Mouse (Mus musculus): Measurements from ENCODE around the gene Nadk2. TPM values are rescaled to one million over a fixed set of nuclear protein-coding genes. Genes with fewer than 3 reads are reported as not detected.

Gene Nadk2
- 26.5 and 26.7 TPM in 2 replicates for polyA plus RNA-seq (2015; fragmentation: Nextera tagmentation; extraction: Ambion mirVana)

DNA sequence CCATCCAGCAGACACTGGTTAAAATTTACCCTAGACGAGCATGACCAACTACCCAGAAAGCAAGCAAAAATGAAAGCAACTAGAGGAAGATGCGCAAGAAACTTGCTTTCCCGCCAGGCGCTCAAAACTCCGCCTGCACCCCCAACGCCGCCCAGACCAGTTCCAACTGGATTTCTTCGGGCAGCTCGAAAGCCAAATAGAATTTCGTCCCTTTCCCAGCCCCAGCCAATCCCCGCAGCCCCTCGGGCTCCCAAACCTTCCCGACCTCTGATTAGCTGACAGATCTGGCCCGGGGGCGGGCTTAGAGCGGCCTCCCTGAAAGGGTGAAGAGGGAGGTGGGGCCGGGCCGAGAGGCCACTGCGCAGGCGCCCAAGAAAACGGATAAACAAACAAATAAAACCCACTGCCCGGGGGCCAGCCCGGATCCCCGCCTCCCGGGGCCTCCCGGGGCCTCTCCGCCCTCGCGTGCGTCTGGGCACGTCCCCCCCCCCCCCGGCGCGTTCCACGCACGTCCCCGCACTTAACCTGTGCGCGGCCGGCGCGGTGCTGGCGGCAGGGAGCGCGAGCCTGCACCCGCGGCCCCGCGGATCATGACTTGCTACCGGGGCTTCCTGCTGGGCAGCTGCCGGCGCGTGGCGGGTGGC, at the start of gene Nadk2:
Gene Nadk2, plus strand, starts transcription at position 349 of the 644 bp plus-strand sequence.
- Histone ChIP-seq H3K9me3 (no peaks in the 10 kb centered on the region), H3K27ac (replicated peaks) (peak within 1 kb of the TSS; percentile 90), H3K4me3 (peak within 1 kb of the TSS; percentile 84), H3K9ac (peak within 1 kb of the TSS; percentile 80), H3K4me2 (peak within 1 kb of the TSS; percentile 63), H3K36me3 (no peaks in the 10 kb centered on the region), H3K27me3 (no peaks in the 10 kb centered on the region), H3K4me1 (replicated peaks) (peaks cover 35% of the 10 kb centered on the region)
- peak; percentile 99 for ATAC-seq (ENCODE audit: low FRiP score, low read depth)
- under 1% methylated on average over 36 of the region's 54 CpGs for WGBS

DNA sequence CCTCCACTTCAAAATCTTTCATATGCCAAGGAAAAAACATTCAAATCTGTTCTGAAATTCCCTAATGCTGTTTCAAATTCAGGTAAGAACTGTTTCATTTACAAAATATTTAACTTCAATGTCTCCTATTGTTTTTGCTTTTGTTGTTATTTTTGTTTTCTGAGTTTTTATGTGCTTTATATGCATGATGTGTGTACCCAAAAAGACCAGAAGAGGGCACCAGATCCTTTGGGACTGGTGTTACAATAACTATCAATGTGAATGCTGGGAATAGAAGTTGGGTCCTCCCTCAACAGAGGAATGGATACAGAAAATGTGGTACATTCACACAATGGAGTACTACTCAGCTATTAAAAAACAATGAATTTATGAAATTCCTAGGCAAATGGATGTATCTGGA, 15.4 kb upstream of the Nadk2 start:
- no peak for ATAC-seq (ENCODE audit: low FRiP score, low read depth)
- no peaks in the 10 kb centered on the region for H3K4me1 ChIP-seq (replicated peaks)
- H3K27me3 ChIP-seq = no peaks in the 10 kb centered on the region

DNA sequence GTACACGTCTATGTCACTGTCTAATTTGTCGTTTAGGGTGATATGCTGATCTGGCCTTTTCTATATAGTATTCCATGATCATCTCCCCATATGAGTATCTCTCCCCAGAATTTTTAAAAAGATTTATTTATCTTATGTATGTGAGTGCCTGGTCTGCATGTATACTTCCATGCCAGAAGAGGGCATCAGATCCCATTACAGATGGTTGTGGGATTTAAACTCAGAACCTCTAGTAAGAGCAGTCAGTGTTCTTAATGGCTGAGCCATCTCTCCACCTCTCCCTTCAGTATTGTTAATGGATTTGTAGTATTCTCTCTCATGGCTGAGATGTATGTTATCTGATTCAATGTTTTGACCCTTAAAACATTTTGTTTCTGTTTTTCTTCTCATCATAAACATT, 11.2 kb upstream of the Nadk2 start:
- no peak overlapping the region for H3K4me2 ChIP-seq
- no peaks in the 10 kb centered on the region for H3K9me3 ChIP-seq
- H3K4me1 ChIP-seq (replicated peaks) = no peaks in the 10 kb centered on the region
- no peak for ATAC-seq (ENCODE audit: low FRiP score, low read depth)
- H3K4me3 ChIP-seq = no peak overlapping the region
- no peaks in the 10 kb centered on the region for H3K36me3 ChIP-seq
- no peaks in the 10 kb centered on the region for H3K27me3 ChIP-seq
- H3K9ac ChIP-seq = no peak overlapping the region
- 90% methylated on average over 2 of the region's 2 CpGs for WGBS
- H3K27ac ChIP-seq (replicated peaks) = no peak overlapping the region

More for the DNA sequence above, 15.4 kb upstream of the Nadk2 start:
- Histone ChIP-seq H3K9ac (no peak overlapping the region), H3K36me3 (no peaks in the 10 kb centered on the region), H3K9me3 (no peaks in the 10 kb centered on the region), H3K4me3 (no peak overlapping the region), H3K27ac (replicated peaks) (no peak overlapping the region), H3K4me2 (no peak overlapping the region)

DNA sequence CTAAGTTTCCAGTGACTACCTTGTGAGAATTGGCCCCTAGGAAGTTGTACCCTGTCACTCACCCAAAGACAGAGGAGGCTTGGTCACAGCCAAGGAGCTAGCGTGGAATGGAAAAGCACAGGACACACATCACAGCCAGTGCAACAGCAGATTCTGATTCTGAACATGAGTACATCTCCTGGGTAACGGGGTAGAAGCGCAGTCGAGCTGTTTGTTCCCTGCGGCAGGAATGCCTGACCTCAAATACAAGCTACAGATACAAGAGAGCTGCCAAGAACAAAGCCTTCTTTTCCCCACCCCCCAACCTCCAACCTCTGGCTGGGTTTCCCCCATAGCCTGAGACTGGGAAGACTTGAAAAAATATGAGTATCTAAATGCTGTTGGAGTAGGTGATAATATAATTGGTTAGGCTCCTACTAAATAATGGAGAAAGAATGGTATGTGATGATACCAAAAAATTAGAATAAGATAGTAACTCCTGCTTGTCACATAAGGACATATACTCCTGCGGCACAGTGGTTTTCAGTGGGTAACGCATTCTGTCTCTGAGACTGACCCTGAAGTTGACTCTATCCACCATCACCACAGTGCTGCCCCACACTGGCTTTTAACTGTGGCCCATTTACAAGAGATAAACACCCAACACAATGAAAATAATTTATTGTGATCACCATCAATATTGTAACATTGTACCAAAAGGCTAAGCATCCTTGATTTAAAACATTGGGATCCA, 9.7 kb upstream of the Nadk2 start:
- no peaks in the 10 kb centered on the region for H3K4me1 ChIP-seq (replicated peaks)
- no peak overlapping the region for H3K4me3 ChIP-seq
- H3K27me3 ChIP-seq = no peaks in the 10 kb centered on the region
- ATAC-seq (ENCODE audit: low FRiP score, low read depth) = peak; percentile 83; the same call in 1 of the 2 replicates
- H3K36me3 ChIP-seq = no peaks in the 10 kb centered on the region
- H3K9me3 ChIP-seq = no peaks in the 10 kb centered on the region
- H3K4me2 ChIP-seq = no peak overlapping the region
- H3K27ac ChIP-seq (replicated peaks) = no peak overlapping the region
- WGBS = 34% methylated on average over 7 of the region's 7 CpGs
- no peak overlapping the region for H3K9ac ChIP-seq

DNA sequence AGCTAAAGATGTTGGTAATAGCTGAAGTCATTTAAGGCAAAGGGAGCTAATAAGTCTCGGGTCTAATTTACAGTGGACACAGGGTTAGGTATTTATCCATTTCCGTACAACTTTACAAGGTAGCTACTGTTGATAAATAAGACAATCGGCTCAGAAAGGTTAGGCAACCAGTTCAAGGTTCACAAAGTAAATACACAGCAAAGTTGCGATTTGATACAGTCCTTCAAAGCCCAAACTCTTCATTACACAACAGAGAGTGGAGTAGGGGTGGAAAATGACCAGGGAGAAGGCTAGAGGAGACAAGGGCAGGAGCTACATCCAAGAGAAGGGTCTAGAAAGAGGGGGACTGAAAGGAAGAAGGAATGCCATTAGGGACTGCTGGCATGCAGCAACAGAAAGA, 2.2 kb upstream of the Nadk2 start:
- ATAC-seq (ENCODE audit: low FRiP score, low read depth) = no peak
- H3K9ac ChIP-seq = no peak overlapping the region
- no peak overlapping the region for H3K4me3 ChIP-seq
- no peak overlapping the region for H3K4me2 ChIP-seq
- H3K36me3 ChIP-seq = no peaks in the 10 kb centered on the region
- no peak overlapping the region for H3K27ac ChIP-seq (replicated peaks)
- H3K27me3 ChIP-seq = no peaks in the 10 kb centered on the region
- peaks cover 24% of the 10 kb centered on the region for H3K4me1 ChIP-seq (replicated peaks)
- no peaks in the 10 kb centered on the region for H3K9me3 ChIP-seq
- WGBS = 96% methylated on average over 4 of the region's 4 CpGs

DNA sequence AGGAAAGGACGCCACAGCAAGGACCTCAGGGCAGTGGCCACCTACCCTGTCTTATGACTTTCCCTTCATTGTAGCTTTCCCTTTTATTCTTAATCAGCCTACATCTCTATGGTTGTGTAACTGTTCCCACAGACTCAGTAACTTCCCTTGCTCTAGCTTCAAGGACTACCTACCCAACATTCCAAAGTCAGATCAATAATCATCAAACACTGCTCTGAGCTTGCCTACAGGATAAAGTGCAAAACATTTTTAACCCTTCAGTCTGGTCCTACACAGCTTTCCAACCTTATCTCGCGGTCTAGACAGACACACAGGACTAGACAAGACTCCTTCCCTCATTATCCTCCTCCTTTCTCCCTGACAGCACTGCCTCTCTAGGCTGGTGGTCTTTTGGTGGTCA, 707 bp upstream of the Nadk2 start:
- 1% methylated on average over 3 of the region's 3 CpGs for WGBS
- H3K4me2 ChIP-seq = peak overlapping the region; percentile 63
- ATAC-seq (ENCODE audit: low FRiP score, low read depth) = no peak; the same call in 1 of the 2 replicates
- no peaks in the 10 kb centered on the region for H3K36me3 ChIP-seq
- H3K27ac ChIP-seq (replicated peaks) = peak overlapping the region; percentile 90
- H3K9me3 ChIP-seq = no peaks in the 10 kb centered on the region
- H3K4me1 ChIP-seq (replicated peaks) = peaks cover 33% of the 10 kb centered on the region
- H3K9ac ChIP-seq = peak overlapping the region; percentile 80
- H3K27me3 ChIP-seq = no peaks in the 10 kb centered on the region
- peak overlapping the region; percentile 84 for H3K4me3 ChIP-seq

DNA sequence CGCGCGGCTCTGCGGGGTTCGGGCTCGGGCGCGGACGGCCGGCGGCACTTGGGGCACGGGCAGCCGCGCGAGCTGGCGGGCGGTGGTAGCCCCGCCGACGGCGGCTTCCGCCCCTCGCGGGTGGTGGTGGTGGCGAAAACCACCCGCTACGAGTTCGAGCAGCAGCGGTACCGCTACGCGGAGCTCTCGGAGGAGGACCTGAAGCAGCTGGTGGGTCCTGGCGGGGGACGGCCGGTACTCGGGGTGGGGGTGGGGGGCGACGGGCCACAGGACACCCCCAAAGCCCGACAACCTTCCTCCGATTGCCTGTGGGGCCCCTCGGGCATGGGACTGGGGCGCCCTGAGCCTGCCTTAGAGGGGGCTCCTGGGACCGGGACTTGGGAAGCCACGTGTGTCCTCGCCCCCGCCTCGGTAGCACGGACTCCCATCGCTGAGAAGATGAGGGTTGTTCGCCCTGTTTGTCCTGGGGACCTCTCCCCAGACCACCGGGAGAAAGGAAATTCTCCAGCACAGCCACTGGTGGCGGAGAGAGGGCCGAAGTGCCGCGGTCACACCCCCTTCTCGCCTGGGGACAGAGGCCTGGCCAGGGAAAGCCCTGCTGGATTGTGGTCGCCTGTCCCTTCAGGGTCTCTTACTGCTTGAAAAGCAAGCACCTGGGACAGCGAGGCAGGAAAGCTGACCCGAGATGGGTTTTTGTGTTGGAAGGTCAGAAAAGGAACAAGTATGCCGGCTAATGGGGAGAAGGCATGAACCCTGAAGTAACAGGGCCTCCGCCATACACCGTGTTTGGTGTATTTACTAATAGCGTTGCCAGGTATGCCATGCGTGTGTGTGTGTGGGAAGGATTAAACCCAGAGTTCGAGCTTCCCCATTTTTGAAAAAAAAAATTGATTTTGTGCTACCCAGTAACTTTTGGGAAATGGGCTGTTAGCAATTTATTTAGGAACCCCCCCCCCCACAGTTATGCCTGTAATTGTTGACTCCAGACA, 790 bp downstream of the Nadk2 start:
- H3K27ac ChIP-seq (replicated peaks) = peak overlapping the region; percentile 90
- H3K4me3 ChIP-seq = peak overlapping the region; percentile 84
- no peaks in the 10 kb centered on the region for H3K9me3 ChIP-seq
- no peaks in the 10 kb centered on the region for H3K36me3 ChIP-seq
- H3K4me1 ChIP-seq (replicated peaks) = peaks cover 39% of the 10 kb centered on the region
- H3K27me3 ChIP-seq = no peaks in the 10 kb centered on the region
- peak overlapping the region; percentile 80 for H3K9ac ChIP-seq
- WGBS = under 1% methylated on average over 52 of the region's 66 CpGs
- peak overlapping the region; percentile 63 for H3K4me2 ChIP-seq
- peak; percentile 63 for ATAC-seq (ENCODE audit: low FRiP score, low read depth)

DNA sequence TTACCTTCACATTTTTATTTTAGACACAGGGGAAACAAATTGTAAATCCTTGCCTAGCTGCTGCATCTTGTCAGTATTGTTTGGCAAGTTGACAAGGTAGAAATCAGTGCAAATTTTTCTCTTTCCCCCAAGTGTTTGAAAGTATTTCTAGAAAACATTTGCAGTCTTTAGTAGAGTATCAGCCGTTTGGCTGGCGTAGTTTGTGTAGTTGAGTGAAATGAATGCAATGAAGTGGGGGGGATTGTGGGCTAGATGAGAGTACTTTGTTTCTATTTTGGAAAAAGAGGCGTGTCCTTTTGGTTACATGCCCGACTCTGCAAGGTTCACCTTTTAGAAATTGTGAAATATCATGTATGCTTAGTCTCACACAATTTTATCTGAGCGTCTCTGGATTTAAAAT, 1.6 kb downstream of the Nadk2 start:
- WGBS = 32% methylated on average over 5 of the region's 5 CpGs
- no peaks in the 10 kb centered on the region for H3K36me3 ChIP-seq
- peak overlapping the region; percentile 63 for H3K4me2 ChIP-seq
- peaks cover 39% of the 10 kb centered on the region for H3K4me1 ChIP-seq (replicated peaks)
- H3K27ac ChIP-seq (replicated peaks) = no peak overlapping the region
- H3K27me3 ChIP-seq = no peaks in the 10 kb centered on the region
- no peaks in the 10 kb centered on the region for H3K9me3 ChIP-seq
- H3K9ac ChIP-seq = peak overlapping the region; percentile 80; the same call in 1 of the 2 replicates
- H3K4me3 ChIP-seq = peak overlapping the region; percentile 84
- no peak for ATAC-seq (ENCODE audit: low FRiP score, low read depth)

DNA sequence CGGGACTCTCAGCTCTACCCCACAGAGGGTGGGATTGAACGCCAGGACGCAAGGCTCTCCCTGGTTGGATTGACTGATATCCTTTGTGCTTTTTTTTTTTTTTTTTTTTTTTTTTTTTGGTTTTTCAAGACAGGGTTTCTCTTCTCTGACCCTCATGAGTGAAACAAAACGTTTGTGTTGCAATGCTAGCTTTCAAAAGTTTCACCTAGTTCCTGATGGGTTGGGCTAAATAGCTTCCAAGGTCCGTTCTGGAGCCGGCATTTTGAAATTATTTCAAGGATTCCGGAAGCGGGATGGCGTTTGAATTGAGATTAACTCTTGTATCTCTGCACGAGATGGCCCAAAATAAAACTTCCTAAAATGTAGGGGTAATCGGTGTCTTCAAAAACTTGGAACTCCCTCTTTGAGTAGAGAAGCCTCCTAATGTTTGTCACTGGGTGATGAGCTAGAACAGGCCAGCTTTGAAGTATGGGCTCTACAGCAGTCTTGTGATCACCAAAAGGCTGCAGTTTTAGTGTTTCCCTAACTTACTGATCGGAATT, 2.1 kb downstream of the Nadk2 start:
- H3K9ac ChIP-seq = no peak overlapping the region
- peaks cover 39% of the 10 kb centered on the region for H3K4me1 ChIP-seq (replicated peaks)
- 48% methylated on average over 12 of the region's 12 CpGs for WGBS
- H3K4me2 ChIP-seq = peak overlapping the region; percentile 63
- H3K9me3 ChIP-seq = no peaks in the 10 kb centered on the region
- no peak for ATAC-seq (ENCODE audit: low FRiP score, low read depth)
- no peaks in the 10 kb centered on the region for H3K36me3 ChIP-seq
- no peak overlapping the region for H3K27ac ChIP-seq (replicated peaks)
- H3K4me3 ChIP-seq = peak overlapping the region; percentile 84
- no peaks in the 10 kb centered on the region for H3K27me3 ChIP-seq

DNA sequence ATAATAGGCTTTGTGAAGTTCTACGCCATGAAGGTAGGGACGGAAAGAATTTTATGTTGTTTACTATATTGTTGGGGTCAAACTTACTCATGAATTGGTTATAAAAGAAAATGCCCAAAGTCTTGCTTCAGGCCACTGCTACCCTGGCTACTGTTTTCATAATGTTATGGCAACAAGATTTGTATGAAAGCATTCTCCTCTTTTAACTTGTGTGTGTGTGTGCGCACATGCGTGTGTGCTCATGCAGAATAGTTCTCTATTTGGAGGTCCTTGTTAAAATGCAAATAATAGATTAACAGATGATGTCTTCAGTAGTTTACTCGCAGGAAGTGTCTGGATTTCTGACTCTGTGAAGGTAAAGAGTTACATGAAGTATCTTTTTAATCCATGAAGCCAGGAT, 2.6 kb downstream of the Nadk2 start:
- Histone ChIP-seq H3K4me2 (peak overlapping the region; percentile 63), H3K4me1 (replicated peaks) (peaks cover 39% of the 10 kb centered on the region), H3K9ac (no peak overlapping the region), H3K4me3 (no peak overlapping the region), H3K27me3 (no peaks in the 10 kb centered on the region), H3K36me3 (no peaks in the 10 kb centered on the region), H3K9me3 (no peaks in the 10 kb centered on the region), H3K27ac (replicated peaks) (no peak overlapping the region)
- no peak for ATAC-seq (ENCODE audit: low FRiP score, low read depth)
- WGBS = 80% methylated on average over 5 of the region's 5 CpGs

DNA sequence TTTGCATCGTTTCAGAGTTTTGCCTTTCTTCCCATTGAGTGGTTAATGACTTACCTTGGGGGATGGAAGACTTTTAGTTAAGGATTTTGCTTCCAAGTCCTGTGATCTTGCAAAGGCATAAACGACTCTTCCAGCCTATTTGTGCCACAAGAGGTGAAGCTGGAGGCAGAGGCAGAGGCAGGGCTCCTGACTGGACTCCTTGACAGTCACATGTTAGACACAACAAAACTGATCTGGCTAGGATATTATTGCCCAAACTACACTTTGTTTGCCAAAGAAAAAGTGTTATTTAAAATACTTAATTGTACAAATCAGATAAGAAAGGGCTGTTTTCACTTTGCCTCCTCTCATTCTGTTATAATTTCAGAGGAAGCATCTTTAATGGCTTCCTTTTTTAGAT, 3.1 kb downstream of the Nadk2 start:
- no peaks in the 10 kb centered on the region for H3K9me3 ChIP-seq
- peaks cover 39% of the 10 kb centered on the region for H3K4me1 ChIP-seq (replicated peaks)
- WGBS = 28% methylated on average over 2 of the region's 2 CpGs
- H3K27ac ChIP-seq (replicated peaks) = no peak overlapping the region
- no peaks in the 10 kb centered on the region for H3K36me3 ChIP-seq
- no peak overlapping the region for H3K9ac ChIP-seq
- no peaks in the 10 kb centered on the region for H3K27me3 ChIP-seq
- no peak for ATAC-seq (ENCODE audit: low FRiP score, low read depth)
- no peak overlapping the region for H3K4me3 ChIP-seq
- H3K4me2 ChIP-seq = no peak overlapping the region

Data from hindbrain, embryonic 15.5 days (tissue).